Mouse (Mus musculus) lung, embryonic 14.5 days (tissue): ENCODE measurements around the gene S100a14. TPM values are rescaled to one million over a fixed set of nuclear protein-coding genes. Genes with fewer than 3 reads are reported as not detected.

Source experiments
- ATAC-seq: fragments of 200-750 bp; cut with Nextera tagmentation; 2 replicates; pipeline ENCODE4 v1.8.0; 2017; ENCODE audit warnings: mild to moderate bottlenecking, moderate TSS enrichment, moderate library complexity; ENCODE audit not compliant: insufficient read depth
- DNase-seq: peaks from one replicate; pipeline ENCODE4 v3.0.0-alpha.2; 2015
- H3K27ac ChIP-seq: fragments of 300-500 bp; sonication (generic); 2 replicates; pipeline ENCODE4 v1.5.1; 2014; ENCODE audit warnings: low read depth, mild to moderate bottlenecking, moderate library complexity
- H3K27me3 ChIP-seq: fragments of 300-500 bp; sonication (generic); 2 replicates; pipeline ENCODE4 v1.6.1; 2014; ENCODE audit warnings: low read length, control low read depth; ENCODE audit not compliant: insufficient read depth
- H3K36me3 ChIP-seq: fragments of 300-500 bp; sonication (generic); 2 replicates; pipeline ENCODE4 v1.6.1; 2014; ENCODE audit warnings: control low read depth; ENCODE audit not compliant: insufficient read depth
- H3K4me1 ChIP-seq: fragments of 300-500 bp; sonication (generic); 2 replicates; pipeline ENCODE4 v1.6.1; 2014; ENCODE audit warnings: antibody characterized with exemption, control low read depth; ENCODE audit not compliant: insufficient read depth
- H3K4me2 ChIP-seq: fragments of 300-500 bp; sonication (generic); 2 replicates; pipeline ENCODE4 v1.6.1; 2014; ENCODE audit warnings: mild to moderate bottlenecking
- H3K4me3 ChIP-seq: fragments of 300-500 bp; sonication (generic); 2 replicates; pipeline ENCODE4 v1.5.1; 2014; ENCODE audit warnings: low read depth, low read length
- H3K9ac ChIP-seq: fragments of 300-500 bp; sonication (generic); 2 replicates; pipeline ENCODE4 v1.6.1; 2014
- H3K9me3 ChIP-seq: fragments of 300-500 bp; sonication (generic); 2 replicates; pipeline ENCODE4 v1.6.1; 2016; ENCODE audit warnings: low read depth, low read length, control low read depth
- CTCF ChIP-seq: IDR thresholded peaks from 2 replicates; pipeline ENCODE4 v1.5.1; 2016; ENCODE audit warnings: antibody characterized with exemption, low read depth
- WGBS: fragments of 180-500 bp; shearing (Covaris S2); extraction: QIAGEN DNeasy Blood & Tissue Kit; methylation state at CpG from one replicate; pipeline ENCODE4 v1.1.7; 2014; 5-methylcytosine and 5-hydroxymethylcytosine counted together
- polyA plus RNA-seq: library from polyadenylated mRNA; unstranded; fragments of >200 nt; fragmentation: Nextera tagmentation; extraction: Ambion mirVana; gene quantifications from 2 replicates; pipeline ENCODE4 v1.2.1, GENCODE M21; 2014

Gene S100a14
- polyA plus RNA-seq, 1 experiment from 2014 or later, result 1.6 TPM

GRCm38 (mm10) chr3:90537141-90537904 lies 10.7 kb downstream of the S100a14 start, which contains the start of gene S100a16:
S100a16 (plus strand) TSS chr3:90537254.
- no peaks in the 10 kb centered on the region for H3K9me3 ChIP-seq
- peak; percentile 77 for ATAC-seq

DNA sequence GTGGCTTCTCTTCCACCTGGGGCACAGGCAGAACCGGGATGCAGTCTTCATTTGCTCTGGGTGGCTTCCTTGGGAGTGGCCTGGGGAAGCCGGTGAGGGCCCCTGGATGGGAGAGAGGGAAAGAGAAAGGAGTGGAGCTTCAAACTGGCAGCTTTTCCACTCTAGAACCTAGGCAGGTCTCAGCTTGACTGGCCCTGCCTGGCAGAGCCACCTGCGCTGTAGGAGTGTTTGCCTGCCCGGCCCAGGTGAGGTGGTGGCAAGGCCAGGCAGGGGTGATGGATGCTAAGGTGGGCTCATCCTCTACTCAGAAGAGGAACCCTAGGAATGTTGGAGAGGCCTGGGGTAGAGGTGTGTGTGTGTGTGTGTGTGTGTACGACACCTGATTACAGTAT lies 11.2 kb downstream of the S100a14 start:
- Histone ChIP-seq H3K4me2 (peak overlapping the region; percentile 45), H3K4me3 (peak overlapping the region; percentile 3; the same call in 1 of the 2 replicates), H3K36me3 (no peaks in the 10 kb centered on the region), H3K9me3 (no peaks in the 10 kb centered on the region), H3K4me1 (no peaks in the 10 kb centered on the region), H3K9ac (no peak overlapping the region), H3K27ac (no peak overlapping the region), H3K27me3 (no peaks in the 10 kb centered on the region)
- WGBS, result 62% methylated on average over 5 of the region's 5 CpGs
- ATAC-seq (no peak), DNase-seq (no peak)
- no peak for TF ChIP-seq CTCF

More at GRCm38 (mm10) chr3:90537141-90537904, 10.7 kb downstream of the S100a14 start, which contains the start of gene S100a16:
- Histone ChIP-seq H3K9ac (no peak within 1 kb of the TSS), H3K4me3 (peak within 1 kb of the TSS; percentile 3; the same call in 1 of the 2 replicates), H3K27ac (no peak within 1 kb of the TSS; the same call in 1 of the 2 replicates), H3K4me1 (no peaks in the 10 kb centered on the region), H3K36me3 (no peaks in the 10 kb centered on the region), H3K27me3 (no peaks in the 10 kb centered on the region), H3K4me2 (peak within 1 kb of the TSS; percentile 45)
- DNase-seq, result peak; percentile 54
- WGBS, result 34% methylated on average over 10 of the region's 10 CpGs
- TF ChIP-seq CTCF, result no peak

DNA sequence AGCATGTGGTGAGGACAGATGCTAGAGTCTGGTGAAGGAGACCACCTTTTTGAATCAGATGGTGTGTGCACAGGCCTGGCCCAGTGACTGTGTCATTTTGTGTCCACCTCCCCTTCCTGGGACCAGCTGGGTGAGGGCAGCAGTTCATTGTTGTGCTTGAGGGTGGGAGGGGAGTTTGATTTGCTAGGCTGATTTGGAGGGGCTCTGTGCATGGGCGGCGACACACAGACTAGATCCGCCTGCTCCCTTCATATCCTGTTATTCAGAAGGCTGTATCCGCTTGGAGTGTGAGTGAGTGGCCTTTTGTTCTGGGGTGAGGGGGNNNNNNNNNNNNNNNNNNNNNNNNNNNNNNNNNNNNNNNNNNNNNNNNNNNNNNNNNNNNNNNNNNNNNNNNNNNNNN lies 14.2 kb downstream of the S100a14 start:
- peak overlapping the region; percentile 37; the same call in 1 of the 2 replicates for H3K9ac ChIP-seq
- H3K4me1 ChIP-seq, result no peaks in the 10 kb centered on the region
- ATAC-seq, result peak; percentile 59; the same call in 1 of the 2 replicates
- H3K36me3 ChIP-seq, result no peaks in the 10 kb centered on the region
- WGBS, result 54% methylated on average over 4 of the region's 4 CpGs
- peak overlapping the region; percentile 46 for H3K4me2 ChIP-seq
- TF ChIP-seq CTCF, result no peak
- H3K4me3 ChIP-seq, result peak overlapping the region; percentile 10
- no peaks in the 10 kb centered on the region for H3K27me3 ChIP-seq
- H3K27ac ChIP-seq, result no peak overlapping the region
- H3K9me3 ChIP-seq, result no peaks in the 10 kb centered on the region
- peak; percentile 42 for DNase-seq

- peak; percentile 8 for DNase-seq
- no peaks in the 10 kb centered on the region for H3K4me1 ChIP-seq
- no peaks in the 10 kb centered on the region for H3K9me3 ChIP-seq
- no peak overlapping the region for H3K4me3 ChIP-seq
- no peak overlapping the region for H3K4me2 ChIP-seq
- no peaks in the 10 kb centered on the region for H3K27me3 ChIP-seq
- no peak overlapping the region for H3K9ac ChIP-seq
- 55% methylated on average over 5 of the region's 5 CpGs for whole genome bisulfite sequencing
- no peaks in the 10 kb centered on the region for H3K36me3 ChIP-seq
- H3K27ac ChIP-seq, result no peak overlapping the region
- TF ChIP-seq CTCF, result no peak
- no peak for ATAC-seq
These were observed 23.2 kb downstream of the S100a14 start for GRCm38 (mm10) chr3:90549676-90550420.

DNA sequence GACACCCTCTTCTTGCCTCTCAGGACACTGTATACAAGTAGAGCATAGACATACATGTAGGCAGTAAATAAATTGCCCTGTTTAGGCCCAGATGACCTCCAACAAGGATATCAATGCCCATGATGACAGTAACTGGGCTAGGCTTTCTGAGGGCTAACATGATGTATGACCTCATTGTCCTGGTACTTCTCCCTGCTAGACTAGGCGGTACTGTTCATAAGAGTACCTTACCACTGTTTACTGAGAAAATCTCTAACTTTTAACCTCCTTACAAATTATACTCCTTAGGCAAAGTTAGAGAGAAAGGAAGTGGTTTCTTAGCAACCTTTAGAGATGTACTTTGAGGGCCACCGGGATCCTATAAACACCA lies 23.8 kb downstream of the S100a14 start:
- TF ChIP-seq CTCF, result no peak
- no peaks in the 10 kb centered on the region for H3K27me3 ChIP-seq

DNA sequence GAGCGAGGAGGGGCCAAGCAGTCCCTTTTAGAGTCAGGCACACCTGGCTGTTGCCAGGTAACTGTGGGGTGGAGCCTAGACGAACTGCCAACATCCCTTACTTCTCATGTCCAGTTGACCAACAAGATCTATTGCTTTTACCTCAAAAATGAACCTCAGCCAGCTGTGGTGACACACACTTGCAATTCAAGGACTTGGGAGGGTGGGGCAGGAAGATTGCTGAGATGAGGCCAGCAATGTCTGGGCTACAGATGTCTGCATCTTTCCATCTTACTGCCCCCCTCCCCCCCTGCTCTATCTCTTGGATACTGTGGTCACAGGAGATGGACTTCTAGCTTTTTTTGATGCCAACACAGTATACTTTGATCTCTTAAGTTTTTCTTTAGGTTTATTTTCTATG lies 25.6 kb downstream of the S100a14 start:
- H3K9ac ChIP-seq, result no peak overlapping the region
- 65% methylated on average over 2 of the region's 2 CpGs for WGBS
- H3K4me2 ChIP-seq, result no peak overlapping the region
- H3K4me1 ChIP-seq, result no peaks in the 10 kb centered on the region
- no peaks in the 10 kb centered on the region for H3K27me3 ChIP-seq
- no peak overlapping the region for H3K4me3 ChIP-seq
- DNase-seq (no peak), ATAC-seq (no peak)
- no peak overlapping the region for H3K27ac ChIP-seq
- H3K36me3 ChIP-seq, result no peaks in the 10 kb centered on the region
- TF ChIP-seq CTCF, result no peak
- no peaks in the 10 kb centered on the region for H3K9me3 ChIP-seq

More for the DNA sequence above, 23.8 kb downstream of the S100a14 start:
- H3K9ac ChIP-seq, result no peak overlapping the region
- H3K9me3 ChIP-seq, result no peaks in the 10 kb centered on the region
- 71% methylated on average over 2 of the region's 2 CpGs for WGBS
- H3K4me1 ChIP-seq, result no peaks in the 10 kb centered on the region
- H3K36me3 ChIP-seq, result no peaks in the 10 kb centered on the region
- DNase-seq (no peak), ATAC-seq (no peak)
- no peak overlapping the region for H3K4me3 ChIP-seq
- no peak overlapping the region for H3K4me2 ChIP-seq
- no peak overlapping the region for H3K27ac ChIP-seq

GRCm38 (mm10) chr3:90555954-90556353 lies 29.3 kb downstream of the S100a14 start:
- Histone ChIP-seq H3K9me3 (no peaks in the 10 kb centered on the region), H3K4me2 (no peak overlapping the region), H3K27me3 (no peaks in the 10 kb centered on the region), H3K4me3 (no peak overlapping the region), H3K36me3 (no peaks in the 10 kb centered on the region), H3K9ac (no peak overlapping the region), H3K27ac (no peak overlapping the region), H3K4me1 (no peaks in the 10 kb centered on the region)
- WGBS, result 65% methylated on average over 5 of the region's 5 CpGs
- ATAC-seq (no peak), DNase-seq (peak; percentile 4)
- TF ChIP-seq CTCF, result no peak
